Comparison of ENCODE assay signal across 14 mouse cellular contexts in the genomic region with DNA sequence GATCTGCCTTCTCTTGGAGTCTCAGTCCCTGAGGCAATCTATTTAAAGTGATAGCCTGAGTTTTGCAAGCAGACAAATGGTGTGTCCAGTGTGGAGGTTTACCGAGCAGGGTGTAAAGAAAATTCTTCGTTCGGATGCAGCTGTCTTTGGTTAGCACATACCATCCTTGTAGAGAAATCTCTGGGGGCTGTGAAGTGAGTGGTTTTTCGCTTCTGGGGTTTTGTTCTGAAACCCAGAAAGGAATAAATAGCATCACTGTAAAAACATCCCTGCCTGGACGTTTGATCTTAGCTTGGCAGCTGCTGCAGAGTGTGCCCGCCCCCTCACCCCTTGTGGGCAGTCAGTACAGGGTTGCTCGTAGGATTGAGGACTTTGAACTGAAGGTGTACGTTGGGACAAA. TPM values are rescaled to one million over a fixed set of nuclear protein-coding genes. Genes with fewer than 3 reads are reported as not detected.
DNase-seq lines count a peak whose midpoint lies in the region; ATAC-seq and TF ChIP-seq lines count a peak whose summit lies in the region.
"Had no signal": no experiment of that assay in that cellular context is flagged by ENCODE, and none has a peak within 500 bp of the region (broad histone marks: within the 10 kb centered on the region; RNA-seq: fewer than 3 reads in every experiment).

No protein-coding gene starts in this region.

- H3K4me1 ChIP-seq in embryonic facial prominence, embryonic 11.5 days (ENCODE audit: control insufficient read depth, insufficient read depth, low read length): no peaks in the 10 kb centered on the region
- H3K4me1 ChIP-seq in embryonic facial prominence, embryonic 10.5 days: peaks cover 45% of the 10 kb centered on the region
- H3K4me1 ChIP-seq in embryonic fibroblast, embryonic 13.5 days (ENCODE audit: control insufficient read depth, insufficient read depth, low read length): peaks cover 5% of the 10 kb centered on the region; the same call in 1 of the 2 replicates
- H3K4me1 ChIP-seq in neural tube, embryonic 15.5 days: no peaks in the 10 kb centered on the region
- H3K4me1 ChIP-seq: stomach, embryonic 15.5 days had no signal

- WGBS in embryonic facial prominence, embryonic 11.5 days: 12% methylated on average over 8 of the region's 8 CpGs
- 12% methylated on average over 8 of the region's 8 CpGs for WGBS in embryonic facial prominence, embryonic 10.5 days
- 17% methylated on average over 8 of the region's 8 CpGs for WGBS in neural tube, embryonic 15.5 days

- no peaks in the 10 kb centered on the region for H3K9me3 ChIP-seq in embryonic facial prominence, embryonic 11.5 days (replicated peaks; ENCODE audit: control insufficient read depth, low read length)
- H3K9me3 ChIP-seq in embryonic facial prominence, embryonic 10.5 days: no peaks in the 10 kb centered on the region
- H3K9me3 ChIP-seq in neural tube, embryonic 15.5 days (replicated peaks): no peaks in the 10 kb centered on the region
- H3K9me3 ChIP-seq: stomach, embryonic 15.5 days had no signal

- TF ChIP-seq CTCF in embryonic fibroblast, embryonic 13.5 days (IDR thresholded peaks at IDR 0.05; ENCODE audit: borderline replicate concordance, insufficient read depth, low read length): no peak

- H3K27ac ChIP-seq in embryonic facial prominence, embryonic 11.5 days (replicated peaks; ENCODE audit: low read depth, low read length): no peak overlapping the region
- H3K27ac ChIP-seq in embryonic facial prominence, embryonic 10.5 days (replicated peaks): no peak overlapping the region
- H3K27ac ChIP-seq in embryonic fibroblast, embryonic 13.5 days (ENCODE audit: insufficient read depth, low read length): peak overlapping the region; percentile 41
- no peak overlapping the region for H3K27ac ChIP-seq in neural tube, embryonic 15.5 days (replicated peaks)
- H3K27ac ChIP-seq: layer of hippocampus, adult 2 months; stomach, embryonic 15.5 days had no signal

- no peak overlapping the region for H3K4me2 ChIP-seq in embryonic facial prominence, embryonic 11.5 days (ENCODE audit: low read depth, low read length)
- H3K4me2 ChIP-seq in neural tube, embryonic 15.5 days: no peak overlapping the region
- H3K4me2 ChIP-seq: stomach, embryonic 15.5 days had no signal

- no peak for TF ChIP-seq POLR2A in embryonic fibroblast, embryonic 13.5 days (IDR thresholded peaks at IDR 0.05; ENCODE audit: low read depth, low read length)

- no peak overlapping the region for H3K4me3 ChIP-seq in embryonic facial prominence, embryonic 11.5 days (ENCODE audit: low read depth, low read length)
- H3K4me3 ChIP-seq in embryonic facial prominence, embryonic 10.5 days: no peak overlapping the region
- no peak overlapping the region for H3K4me3 ChIP-seq in embryonic fibroblast, embryonic 13.5 days (ENCODE audit: insufficient read depth, low read length)
- H3K4me3 ChIP-seq in neural tube, embryonic 15.5 days (replicated peaks): no peak overlapping the region
- H3K4me3 ChIP-seq: layer of hippocampus, adult 2 months; stomach, embryonic 15.5 days had no signal

- H3K9ac ChIP-seq in embryonic facial prominence, embryonic 11.5 days (replicated peaks; ENCODE audit: low read length): no peak overlapping the region
- no peak overlapping the region for H3K9ac ChIP-seq in neural tube, embryonic 15.5 days (replicated peaks)
- H3K9ac ChIP-seq: stomach, embryonic 15.5 days had no signal

- ATAC-seq in embryonic facial prominence, embryonic 11.5 days (replicated peaks; ENCODE audit: insufficient number of reproducible peaks, low FRiP score, low TSS enrichment, low read depth): no peak
- ATAC-seq in neural tube, embryonic 15.5 days (ENCODE audit: low FRiP score): no peak

- H3K36me3 ChIP-seq in embryonic facial prominence, embryonic 11.5 days (replicated peaks; ENCODE audit: control insufficient read depth, insufficient read depth, low read depth, low read length): no peaks in the 10 kb centered on the region
- no peaks in the 10 kb centered on the region for H3K36me3 ChIP-seq in embryonic facial prominence, embryonic 10.5 days (replicated peaks)
- no peaks in the 10 kb centered on the region for H3K36me3 ChIP-seq in neural tube, embryonic 15.5 days
- H3K36me3 ChIP-seq: stomach, embryonic 15.5 days had no signal

- intact Hi-C loops in left cerebral cortex, postnatal 4 days (cut with DNase I): no loop called here

- no peaks in the 10 kb centered on the region for H3K27me3 ChIP-seq in embryonic facial prominence, embryonic 11.5 days (ENCODE audit: control insufficient read depth, insufficient read depth, low read length)
- H3K27me3 ChIP-seq in embryonic facial prominence, embryonic 10.5 days (replicated peaks; ENCODE audit: low read depth, poor library complexity, severe bottlenecking): peaks cover 39% of the 10 kb centered on the region
- no peaks in the 10 kb centered on the region for H3K27me3 ChIP-seq in neural tube, embryonic 15.5 days (replicated peaks)

- peak; percentile 64 for DNase-seq in embryonic facial prominence, embryonic 11.5 days (ENCODE audit: low spot score)
- DNase-seq in embryonic facial prominence, embryonic 10.5 days (ENCODE audit: low spot score): no peak
- peak; percentile 44 for DNase-seq in right cerebral cortex, adult 18-20 months
- DNase-seq in right cerebral cortex, postnatal 4 days: no peak
- DNase-seq in thymus, postnatal 25 days: peak; percentile 38
- no peak for DNase-seq in left cerebral cortex, postnatal 4 days
- DNase-seq: cerebellum, postnatal 10 days; gastrocnemius, postnatal 25 days; kidney, adult 11 months; lung, postnatal 36 days had no signal

RNA-seq across cellular contexts. Expression of gene Chst15, which starts 39.2 kb away (rescaled TPM):
- 8.7 and 10.5 TPM in 2 replicates for polyA plus RNA-seq in embryonic facial prominence, embryonic 11.5 days (2014; fragmentation: Nextera tagmentation; extraction: Ambion mirVana)
- 11.8 and 12.7 TPM in 2 replicates for polyA plus RNA-seq in embryonic facial prominence, embryonic 10.5 days (2016; fragmentation: Nextera tagmentation; extraction: Ambion mirVana)
- 10.9 and 12.9 TPM in 2 replicates for polyA plus RNA-seq in embryonic fibroblast, embryonic 13.5 days (2011; ENCODE audit: insufficient read length, low read depth, missing spikeins)
- total RNA-seq in left cerebral cortex, postnatal 4 days (2021): 10 to 100 TPM; 34.1 to 34.7 TPM
- 17.1 and 19.7 TPM in 2 replicates for polyA plus RNA-seq in neural tube, embryonic 15.5 days (2015; fragmentation: Nextera tagmentation; extraction: Ambion mirVana)

Comparison
In these comparisons a context has a peak if more than half of its experiments do, and no peak if none do; other contexts are left out.
1. DNase-seq: peak in embryonic facial prominence, embryonic 11.5 days (single experiment), right cerebral cortex, adult 18-20 months (single experiment) and thymus, postnatal 25 days (single experiment); none in embryonic facial prominence, embryonic 10.5 days (single experiment), right cerebral cortex, postnatal 4 days (single experiment) and left cerebral cortex, postnatal 4 days (single experiment).